Mouse (Mus musculus): ENCODE data around the gene Stoml1. TPM values are rescaled to one million over a fixed set of nuclear protein-coding genes. Genes with fewer than 3 reads are reported as not detected.
"Not testable (repeated sequence)": the region's sequence is repeated elsewhere in the genome, so short reads cannot be mapped to it uniquely, and the experiment has no call there.

Stoml1 gene
- polyA plus RNA-seq, 1 experiment from 2014 or later = 109 TPM

DNA sequence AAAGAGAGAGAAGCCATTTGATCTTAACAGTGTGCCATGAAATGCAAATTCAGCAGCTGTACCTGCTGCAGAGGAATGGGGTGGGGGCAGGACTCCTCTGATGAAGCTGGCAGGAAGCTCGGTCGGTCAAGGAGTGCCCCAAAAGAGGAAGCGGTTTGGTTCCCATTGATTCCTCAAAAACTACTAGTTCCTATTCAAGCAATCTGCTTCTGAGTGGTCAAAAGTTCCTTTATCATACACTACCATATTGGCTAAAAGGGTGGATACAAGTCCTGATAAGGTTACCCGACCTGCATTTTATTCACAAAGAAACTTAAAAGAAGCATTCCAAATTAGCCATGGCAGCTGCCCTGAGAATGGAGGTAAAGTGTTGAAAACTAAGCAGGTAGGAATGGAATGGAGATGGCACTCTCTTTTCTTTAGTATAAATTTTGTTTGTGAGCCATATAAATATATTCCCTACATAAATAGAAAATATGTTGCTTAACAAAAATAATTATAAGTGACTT is 6.8 kb upstream of the Stoml1 start:
- Histone ChIP-seq H3K4me1 (peaks cover 44% of the 10 kb centered on the region), H3K4me3 (no peak overlapping the region), H3K27ac (replicated peaks) (no peak overlapping the region), H3K27me3 (no peaks in the 10 kb centered on the region), H3K4me2 (replicated peaks) (no peak overlapping the region), H3K36me3 (no peaks in the 10 kb centered on the region), H3K9ac (replicated peaks) (no peak overlapping the region), H3K9me3 (no peaks in the 10 kb centered on the region)
- WGBS = 84% methylated on average over 4 of the region's 4 CpGs
- no peak for ATAC-seq (replicated peaks)

DNA sequence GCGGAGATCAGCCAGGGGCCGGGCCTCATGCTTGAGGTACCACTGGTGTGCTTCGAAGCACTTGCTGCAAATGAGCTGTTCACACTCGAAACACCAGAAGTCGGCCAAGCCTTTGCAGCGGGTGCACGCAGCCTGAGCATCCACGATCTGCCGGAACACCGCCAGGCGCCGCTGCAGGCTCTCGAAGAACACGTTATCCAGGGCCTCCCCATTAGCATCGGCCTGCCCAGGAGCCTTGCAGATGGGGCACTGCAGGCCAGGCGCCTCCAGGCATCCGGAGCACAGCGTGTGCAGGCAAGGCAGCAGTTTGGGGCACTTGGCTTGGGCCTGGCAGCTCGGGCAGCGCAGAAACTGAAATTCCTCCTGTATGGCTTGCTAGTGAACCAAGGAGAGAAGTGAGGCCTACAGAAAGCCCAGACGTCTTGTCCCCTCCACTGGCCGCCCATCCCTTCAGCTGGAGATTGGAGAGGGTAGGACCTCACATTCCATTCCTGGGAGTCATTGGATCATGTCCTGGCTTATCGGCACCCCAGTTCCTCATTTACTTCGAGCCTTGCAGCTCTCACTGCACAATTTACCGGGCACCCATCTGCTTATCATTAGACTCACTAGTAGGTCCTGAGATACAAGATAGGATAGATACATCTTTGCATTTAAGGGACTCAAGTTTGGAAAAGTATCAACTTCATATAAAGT is 5.8 kb upstream of the Stoml1 start:
- Histone ChIP-seq H3K36me3 (no peaks in the 10 kb centered on the region), H3K4me1 (peaks cover 33% of the 10 kb centered on the region), H3K4me3 (peak overlapping the region; percentile 18), H3K27ac (replicated peaks) (peak overlapping the region; percentile 29; the same call in 1 of the 2 replicates), H3K9me3 (no peaks in the 10 kb centered on the region), H3K4me2 (replicated peaks) (peak overlapping the region; percentile 43), H3K27me3 (no peaks in the 10 kb centered on the region), H3K9ac (replicated peaks) (peak overlapping the region; percentile 43)
- peak; percentile 82 for ATAC-seq (replicated peaks)
- WGBS = 14% methylated on average over 25 of the region's 25 CpGs

DNA sequence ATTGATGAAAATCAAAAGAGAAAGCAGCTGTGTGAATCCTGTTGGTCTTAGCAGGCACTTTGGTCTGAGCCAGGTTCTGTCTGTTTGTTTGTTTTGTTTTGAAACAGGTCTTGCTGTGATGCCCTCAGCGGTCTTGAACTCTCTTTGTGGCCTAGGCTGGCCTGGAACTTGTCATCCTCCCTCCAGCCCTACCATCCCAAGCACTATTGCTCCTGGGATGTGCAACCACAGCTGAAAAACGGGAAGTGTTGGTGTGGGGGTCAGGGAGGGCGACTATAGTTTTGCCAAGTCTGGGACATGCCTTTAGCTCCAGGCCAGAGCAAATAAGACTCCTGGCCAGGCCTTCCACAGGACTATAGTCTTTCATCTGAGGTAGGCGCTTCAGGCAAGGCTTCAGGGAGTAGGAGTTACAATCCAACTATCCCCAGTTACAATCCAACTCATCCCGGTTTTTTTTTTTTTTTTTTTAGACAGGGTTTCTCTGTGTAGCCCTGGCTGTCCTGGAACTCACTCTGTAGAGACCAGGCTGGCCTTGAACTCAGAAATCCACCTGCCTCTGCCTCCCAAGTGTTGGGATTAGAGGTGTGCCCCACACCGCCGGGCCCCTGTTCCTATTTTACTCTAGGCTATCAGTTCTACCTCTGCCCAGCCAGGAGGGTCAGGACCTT is 4.1 kb upstream of the Stoml1 start:
- Histone ChIP-seq H3K27ac (replicated peaks) (peak overlapping the region; percentile 55; the same call in 1 of the 2 replicates), H3K4me3 (peak overlapping the region; percentile 43)
- WGBS = 47% methylated on average over 7 of the region's 7 CpGs

DNA sequence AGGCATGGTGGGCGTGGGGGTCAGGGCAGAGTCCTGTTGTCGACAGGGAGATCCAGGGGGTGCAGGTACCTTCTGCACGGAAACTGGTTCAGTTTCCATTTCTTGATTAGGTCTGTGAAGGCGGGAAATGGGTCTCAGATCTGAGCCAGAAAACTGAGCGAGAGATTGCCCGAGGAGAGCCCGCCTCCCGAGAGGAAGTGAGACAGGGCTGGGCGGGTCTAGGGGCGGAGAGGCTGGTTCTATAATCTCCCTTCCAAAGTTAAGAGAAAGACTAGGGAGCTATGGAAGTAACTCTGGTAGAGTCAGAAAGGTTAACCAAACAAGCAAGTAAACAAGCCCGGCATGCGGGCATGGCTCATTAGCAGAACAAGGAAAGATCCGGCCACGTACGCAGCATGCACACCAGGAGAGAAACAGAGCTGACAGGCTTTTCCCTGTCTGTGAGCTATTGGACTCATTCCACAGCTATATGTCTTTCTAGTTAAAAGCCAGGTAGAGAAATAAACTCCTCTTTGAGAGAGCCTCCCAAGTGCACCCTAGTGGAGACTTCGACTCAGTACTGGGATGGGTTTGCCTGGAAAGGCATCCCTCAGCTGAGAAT is 3.3 kb upstream of the Stoml1 start, which contains the start of gene Pml:
TSS of gene Pml (minus strand) at position 195 of the 601 bp plus-strand sequence.
- Histone ChIP-seq H3K4me3 (peak within 1 kb of the TSS; percentile 43), H3K36me3 (no peaks in the 10 kb centered on the region), H3K27ac (replicated peaks) (peak within 1 kb of the TSS; percentile 55), H3K9me3 (no peaks in the 10 kb centered on the region), H3K27me3 (no peaks in the 10 kb centered on the region), H3K4me2 (replicated peaks) (peak within 1 kb of the TSS; percentile 51), H3K4me1 (peaks cover 42% of the 10 kb centered on the region), H3K9ac (replicated peaks) (peak within 1 kb of the TSS; percentile 51)
- 1% methylated on average over 16 of the region's 16 CpGs for WGBS
- no peak for ATAC-seq (replicated peaks)

More for the DNA sequence above, 4.1 kb upstream of the Stoml1 start:
- no peaks in the 10 kb centered on the region for H3K36me3 ChIP-seq
- no peaks in the 10 kb centered on the region for H3K9me3 ChIP-seq
- H3K4me2 ChIP-seq (replicated peaks) = peak overlapping the region; percentile 51
- ATAC-seq (replicated peaks) = no peak
- peak overlapping the region; percentile 51 for H3K9ac ChIP-seq (replicated peaks)
- no peaks in the 10 kb centered on the region for H3K27me3 ChIP-seq
- peaks cover 34% of the 10 kb centered on the region for H3K4me1 ChIP-seq

DNA sequence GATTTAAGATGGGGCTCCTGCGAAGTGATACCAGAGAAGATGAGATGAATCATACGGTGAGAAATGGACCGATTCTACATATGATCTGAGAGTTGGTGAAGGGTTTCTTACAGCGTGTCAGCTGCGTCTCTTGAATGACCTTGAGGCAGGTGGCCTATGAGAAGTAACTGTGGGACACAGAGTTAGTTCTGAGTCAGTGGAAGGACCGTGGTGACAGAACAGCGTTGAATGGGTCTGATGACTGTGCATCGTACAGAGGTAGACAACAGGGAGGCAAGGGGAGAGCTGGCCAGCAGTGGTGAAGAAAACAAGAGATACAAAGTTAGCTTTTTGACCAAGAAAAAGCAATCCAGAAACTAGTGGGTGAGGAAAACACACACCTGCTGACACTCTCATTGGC is 2.6 kb upstream of the Stoml1 start:
- peak overlapping the region; percentile 51; the same call in 1 of the 2 replicates for H3K4me2 ChIP-seq (replicated peaks)
- no peak for ATAC-seq (replicated peaks)
- WGBS = 76% methylated on average over 8 of the region's 8 CpGs

DNA sequence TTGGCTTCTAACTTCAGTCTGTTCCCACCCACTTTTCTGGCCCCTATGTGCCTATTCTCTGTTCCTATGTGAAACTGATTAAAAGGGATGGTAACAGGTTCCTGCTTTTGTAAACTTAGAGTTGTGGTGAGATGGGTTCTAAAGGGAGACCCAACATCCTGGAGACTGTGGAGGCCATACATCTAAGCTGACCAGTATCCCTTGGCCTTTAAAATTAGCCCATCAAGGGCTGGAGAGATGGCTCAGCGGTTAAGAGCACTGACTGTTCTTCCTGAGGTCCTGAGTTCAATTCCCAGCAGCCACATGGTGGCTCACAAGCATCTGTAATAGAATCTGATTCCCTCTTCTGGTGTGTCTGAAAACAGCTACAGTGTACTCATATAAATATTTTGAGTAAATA is 2.2 kb upstream of the Stoml1 start:
- not testable (repeated sequence) for H3K4me3 ChIP-seq; H3K9me3 ChIP-seq; H3K27ac ChIP-seq (replicated peaks); H3K36me3 ChIP-seq; H3K9ac ChIP-seq (replicated peaks); ATAC-seq (replicated peaks); H3K4me2 ChIP-seq (replicated peaks); H3K27me3 ChIP-seq
- WGBS = 91% methylated on average over 1 of the region's 1 CpGs
- peaks cover 43% of the 10 kb centered on the region for H3K4me1 ChIP-seq

More for the DNA sequence above, 2.6 kb upstream of the Stoml1 start:
- Histone ChIP-seq H3K4me3 (no peak overlapping the region), H3K9ac (replicated peaks) (peak overlapping the region; percentile 51; the same call in 1 of the 2 replicates), H3K36me3 (no peaks in the 10 kb centered on the region), H3K27me3 (no peaks in the 10 kb centered on the region), H3K27ac (replicated peaks) (no peak overlapping the region), H3K4me1 (peaks cover 43% of the 10 kb centered on the region), H3K9me3 (no peaks in the 10 kb centered on the region)

DNA sequence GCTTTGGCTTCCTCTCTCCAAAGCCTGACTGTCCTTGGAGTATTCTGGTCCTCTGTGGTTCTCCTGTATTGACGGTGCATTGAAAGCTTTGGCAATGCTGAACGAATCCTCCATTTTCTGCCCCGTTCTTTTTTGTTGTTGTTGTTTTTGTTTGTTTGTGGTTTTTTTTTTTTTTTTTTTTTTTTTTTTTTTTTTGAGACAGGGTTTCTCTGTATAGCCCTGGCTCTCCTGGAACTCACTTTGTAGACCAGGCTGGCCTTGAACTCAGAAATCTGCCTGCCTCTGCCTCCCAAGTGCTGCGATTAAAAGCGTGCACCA is 800 bp downstream of the Stoml1 start:
- 77% methylated on average over 5 of the region's 5 CpGs for WGBS
- H3K27ac ChIP-seq (replicated peaks) = peak overlapping the region; percentile 62; the same call in 1 of the 2 replicates
- H3K4me1 ChIP-seq = peaks cover 29% of the 10 kb centered on the region
- not testable (repeated sequence) for ATAC-seq (replicated peaks); H3K27me3 ChIP-seq; H3K9me3 ChIP-seq
- peak overlapping the region; percentile 87 for H3K9ac ChIP-seq (replicated peaks)
- peak overlapping the region; percentile 83 for H3K4me3 ChIP-seq
- peaks cover 24% of the 10 kb centered on the region for H3K36me3 ChIP-seq
- H3K4me2 ChIP-seq (replicated peaks) = peak overlapping the region; percentile 82

DNA sequence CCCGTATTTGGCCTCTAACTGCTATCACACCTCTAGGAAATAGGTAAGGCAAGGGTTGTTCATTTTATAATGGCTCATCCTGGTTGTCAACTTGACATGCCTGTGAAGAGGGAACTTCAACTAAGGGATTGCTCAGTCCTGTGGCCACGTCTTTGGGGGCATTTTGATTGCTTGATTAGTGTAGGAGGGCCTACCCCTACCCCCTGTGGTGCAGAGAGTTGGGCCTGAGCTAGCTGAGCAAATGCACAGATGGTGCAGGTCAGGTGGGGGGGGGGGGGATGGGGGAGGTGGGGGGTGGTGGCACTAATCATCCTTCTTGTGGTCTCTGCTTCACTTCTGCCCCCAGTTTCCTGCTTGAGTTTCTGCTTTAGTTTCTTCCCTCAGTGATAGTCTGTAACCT is 2.1 kb downstream of the Stoml1 start:
- Histone ChIP-seq H3K9ac (replicated peaks) (no peak overlapping the region), H3K36me3 (peaks cover 35% of the 10 kb centered on the region), H3K4me2 (replicated peaks) (no peak overlapping the region), H3K27ac (replicated peaks) (no peak overlapping the region), H3K4me1 (peaks cover 16% of the 10 kb centered on the region), H3K27me3 (no peaks in the 10 kb centered on the region), H3K4me3 (no peak overlapping the region), H3K9me3 (no peaks in the 10 kb centered on the region)
- no peak for ATAC-seq (replicated peaks)
- WGBS = 58% methylated on average over 2 of the region's 2 CpGs

DNA sequence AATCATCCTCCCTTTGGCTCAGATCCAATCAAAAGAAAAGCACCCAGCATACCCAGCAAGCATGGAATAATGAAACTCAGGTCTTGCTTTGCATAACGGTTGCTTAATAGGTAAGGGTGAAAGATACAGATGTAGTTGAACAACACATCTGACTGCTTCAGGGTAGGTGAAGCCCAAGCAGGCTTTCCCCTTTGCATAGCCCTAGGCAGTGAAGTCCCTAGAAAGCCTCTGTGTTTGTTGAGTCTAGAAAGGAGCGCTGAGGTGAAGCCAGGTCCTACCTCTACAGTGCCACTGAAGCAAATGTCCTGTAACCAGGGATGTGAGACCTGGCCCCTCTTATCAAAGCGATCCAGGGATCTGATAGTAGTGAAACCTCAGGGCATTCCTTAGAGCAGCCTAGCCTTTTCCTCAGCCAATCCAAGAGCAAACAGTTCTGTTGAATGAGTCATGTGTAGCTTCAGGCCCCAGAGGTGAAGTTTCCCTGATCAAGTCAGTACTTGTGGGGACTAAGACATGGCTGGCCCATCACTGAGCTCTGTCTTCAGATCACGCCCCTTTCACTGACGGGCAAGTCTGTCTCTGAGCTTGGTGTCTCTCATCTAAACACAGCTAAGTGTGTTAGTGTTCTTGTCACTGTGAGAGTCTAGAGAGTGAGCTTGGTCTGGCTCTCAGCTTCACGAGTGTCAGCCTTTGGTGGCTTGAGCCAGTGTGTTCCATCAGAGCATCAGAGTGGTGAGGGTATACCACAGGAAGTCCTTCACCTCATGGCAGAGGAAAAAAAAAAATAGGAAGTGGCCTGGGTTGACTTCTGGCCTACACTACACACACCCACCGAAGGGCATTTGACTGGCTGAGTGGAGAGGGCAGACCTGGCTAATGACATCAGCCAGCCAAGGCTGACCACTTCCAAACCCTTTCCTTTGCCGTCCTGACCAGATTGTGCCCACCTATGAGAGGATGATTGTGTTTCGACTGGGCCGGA is 3.0 kb downstream of the Stoml1 start:
- Histone ChIP-seq H3K4me3 (no peak overlapping the region), H3K9me3 (no peaks in the 10 kb centered on the region), H3K4me1 (peaks cover 13% of the 10 kb centered on the region), H3K27ac (replicated peaks) (no peak overlapping the region), H3K36me3 (peaks cover 42% of the 10 kb centered on the region), H3K27me3 (no peaks in the 10 kb centered on the region), H3K9ac (replicated peaks) (no peak overlapping the region), H3K4me2 (replicated peaks) (no peak overlapping the region)
- WGBS = 92% methylated on average over 10 of the region's 10 CpGs
- ATAC-seq (replicated peaks) = no peak

DNA sequence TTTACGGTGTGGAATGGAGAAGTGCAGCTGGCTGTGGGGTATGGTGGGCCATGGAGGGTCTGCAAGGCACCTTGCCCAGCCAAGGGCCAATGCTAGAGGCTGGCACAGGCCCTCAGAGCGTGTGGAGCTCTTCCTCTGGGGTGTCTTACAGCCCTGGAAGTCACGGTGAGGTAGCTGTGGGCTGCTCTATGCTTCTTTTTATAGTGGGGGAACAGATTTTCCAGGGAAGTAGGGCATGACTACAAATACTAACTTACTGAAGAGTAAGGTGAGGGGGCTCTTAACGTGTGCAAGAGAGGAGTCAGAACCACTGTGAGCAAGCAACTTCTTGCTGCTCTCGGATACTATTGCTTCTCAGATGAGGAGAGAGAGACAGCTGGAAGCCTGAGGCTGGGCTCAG is 9.5 kb downstream of the Stoml1 start:
- H3K36me3 ChIP-seq = peaks cover 46% of the 10 kb centered on the region
- H3K4me2 ChIP-seq (replicated peaks) = no peak overlapping the region
- ATAC-seq (replicated peaks) = no peak
- no peak overlapping the region for H3K27ac ChIP-seq (replicated peaks)
- WGBS = 94% methylated on average over 5 of the region's 5 CpGs
- H3K4me3 ChIP-seq = no peak overlapping the region
- no peaks in the 10 kb centered on the region for H3K4me1 ChIP-seq
- H3K9ac ChIP-seq (replicated peaks) = no peak overlapping the region
- no peaks in the 10 kb centered on the region for H3K27me3 ChIP-seq
- no peaks in the 10 kb centered on the region for H3K9me3 ChIP-seq

DNA sequence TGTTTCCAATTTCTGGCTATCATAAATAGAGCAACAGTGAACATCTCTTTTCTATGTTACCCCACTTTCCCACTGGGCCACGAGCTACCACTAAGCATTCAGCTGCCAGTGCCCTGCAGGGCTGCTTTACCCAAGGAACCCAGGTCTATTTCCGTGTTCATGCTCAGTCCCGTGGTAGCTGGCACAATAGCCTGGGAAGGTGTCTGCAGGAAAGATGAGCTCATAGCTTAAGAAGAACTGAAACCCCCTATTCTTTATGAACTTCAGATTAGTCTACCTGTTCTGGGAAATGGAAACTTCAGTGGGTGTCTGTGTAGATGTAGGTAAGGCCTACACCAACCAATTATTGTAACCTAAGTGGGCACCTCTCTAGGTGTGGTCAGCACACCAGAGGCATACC is 12.4 kb downstream of the Stoml1 start:
- H3K9ac ChIP-seq (replicated peaks) = no peak overlapping the region
- no peak overlapping the region for H3K27ac ChIP-seq (replicated peaks)
- no peak overlapping the region for H3K4me2 ChIP-seq (replicated peaks)
- H3K36me3 ChIP-seq = peaks cover 22% of the 10 kb centered on the region
- H3K9me3 ChIP-seq = no peaks in the 10 kb centered on the region
- no peaks in the 10 kb centered on the region for H3K27me3 ChIP-seq
- H3K4me1 ChIP-seq = no peaks in the 10 kb centered on the region
- H3K4me3 ChIP-seq = no peak overlapping the region
- no peak for ATAC-seq (replicated peaks)
- 84% methylated on average over 3 of the region's 3 CpGs for WGBS

Data from forebrain, embryonic 15.5 days (tissue).